Mouse (Mus musculus) layer of hippocampus, postnatal 10 days (tissue): ENCODE measurements at regions not wholly inside any gene's neighbourhood (a gene's known extent, or its start where the extent isn't known, plus 50 kb on each side); places are given as distances from the start of the nearest gene placed in this dataset.

Experiments used
- DNase-seq, 2 experiments: peaks; one replicate each; pipeline ENCODE4 v3.0.0; 2021; ENCODE audit warnings: low spot score in 2 of 2

DNA sequence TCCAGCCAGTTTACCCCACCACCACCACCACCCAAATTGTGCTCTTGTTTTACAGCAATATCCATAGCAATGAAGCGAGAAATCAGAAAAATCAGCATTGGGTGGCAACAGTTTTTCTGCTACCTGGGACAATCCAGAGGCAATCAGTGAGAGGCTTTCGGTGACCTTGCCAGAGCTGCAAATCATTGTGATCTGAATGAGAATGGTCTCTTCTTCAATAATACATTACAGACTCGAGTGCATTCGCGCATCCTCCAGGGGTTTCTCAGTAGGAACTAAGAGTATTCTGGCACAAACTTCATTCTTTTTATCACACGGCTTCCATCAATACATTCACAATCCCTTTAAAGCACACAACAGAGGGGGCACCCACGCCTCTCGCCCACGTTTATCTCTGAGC, 91.2 kb downstream of the Srek1 start:
- DNase-seq, result no peak

DNA sequence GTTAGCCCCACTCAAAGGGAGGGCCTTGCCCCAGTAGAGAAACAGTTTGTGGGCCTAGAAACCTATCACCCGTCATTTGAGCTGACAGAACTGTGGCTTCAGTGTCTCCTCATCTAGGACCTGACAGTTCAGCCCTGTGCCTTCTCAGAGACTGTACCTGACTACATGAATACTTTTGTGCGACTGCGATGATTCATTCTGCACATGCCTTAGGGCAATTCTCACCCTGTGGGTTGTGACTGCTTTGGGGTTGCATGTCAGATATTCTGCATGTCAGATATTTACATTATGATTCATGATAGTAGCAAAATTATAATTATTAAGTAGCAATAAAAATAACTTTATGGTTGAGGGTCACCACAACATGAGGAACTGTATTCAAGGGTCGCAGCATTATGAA, 93.7 kb downstream of the Srek1 start:
- DNase-seq, result no peak

DNA sequence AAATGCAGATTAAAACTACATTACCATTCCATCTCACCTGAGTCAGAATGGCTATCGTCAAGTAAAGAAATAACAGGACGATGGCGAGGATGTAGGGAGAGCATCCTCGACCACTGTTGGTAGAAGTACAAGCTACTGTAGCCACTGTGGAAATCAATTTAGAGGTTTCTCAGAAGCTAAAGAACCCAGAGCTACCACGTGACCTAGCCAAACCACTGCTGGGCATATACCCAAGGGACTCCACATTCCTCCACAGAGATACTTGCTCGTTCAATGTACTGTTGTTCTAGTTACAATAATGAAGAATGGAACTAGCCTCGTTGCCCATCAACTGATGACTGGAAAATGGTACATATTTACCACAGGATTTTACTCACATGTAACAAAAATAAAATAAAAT, 94.4 kb downstream of the Srek1 start:
- no peak for DNase-seq

DNA sequence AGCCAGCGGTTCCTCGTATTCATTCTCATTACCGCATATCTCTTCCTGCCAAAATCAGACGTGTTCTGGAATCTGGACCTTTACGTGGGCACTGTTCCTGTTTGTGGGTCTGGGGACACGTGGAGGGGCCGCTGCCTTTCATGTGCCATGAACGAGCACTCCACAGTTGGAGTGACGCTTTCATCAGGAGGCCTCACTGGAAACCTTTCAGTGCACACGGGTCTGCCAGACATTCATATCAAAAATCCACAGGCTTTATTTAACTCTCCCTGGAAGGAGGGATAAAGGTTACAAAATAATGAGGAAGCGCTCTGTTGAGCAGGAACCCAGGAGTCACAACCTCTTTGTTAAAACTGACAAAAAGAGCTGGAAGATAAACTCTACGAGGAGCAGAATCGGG, 97.6 kb downstream of the Srek1 start:
- no peak for DNase-seq

DNA sequence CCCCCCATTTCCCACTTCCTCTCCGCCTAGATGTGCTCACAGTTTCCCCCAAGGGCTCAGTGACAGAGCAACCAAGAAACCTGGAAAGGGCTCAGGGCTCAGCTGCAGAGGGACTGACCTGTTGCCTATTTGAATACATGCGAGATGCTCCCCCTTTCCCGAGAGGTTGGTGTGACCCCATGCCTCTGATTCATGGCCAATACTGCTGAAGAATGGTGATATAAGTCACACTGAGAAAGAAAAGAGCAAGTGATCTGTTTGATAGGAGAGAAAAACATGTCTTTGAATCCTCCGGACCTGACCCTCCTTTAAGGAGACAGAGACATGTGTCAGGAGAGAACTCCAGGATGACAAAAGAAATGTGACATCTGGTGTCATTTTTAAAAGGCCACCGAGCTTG, 98.2 kb downstream of the Srek1 start:
- DNase-seq, result no peak

DNA sequence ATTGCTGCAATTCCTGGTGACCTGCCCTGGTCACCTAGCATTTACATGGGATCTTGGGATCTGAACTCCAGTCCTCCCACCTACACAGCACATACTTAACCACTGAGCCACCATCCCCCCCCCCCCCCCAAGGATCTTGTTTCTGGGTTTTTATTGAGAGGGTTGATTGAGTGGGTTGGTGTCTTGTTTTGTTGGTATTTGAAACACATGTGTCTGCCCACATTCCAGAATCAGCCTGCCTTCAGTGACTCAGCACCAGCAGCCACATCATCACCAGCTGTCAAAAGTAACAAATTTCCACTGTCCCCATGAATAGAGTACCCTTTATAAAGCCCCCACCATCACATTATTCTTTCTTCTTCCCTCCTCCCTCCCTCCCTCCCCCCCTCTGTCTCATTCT, 103.8 kb downstream of the Srek1 start:
- DNase-seq, result no peak

DNA sequence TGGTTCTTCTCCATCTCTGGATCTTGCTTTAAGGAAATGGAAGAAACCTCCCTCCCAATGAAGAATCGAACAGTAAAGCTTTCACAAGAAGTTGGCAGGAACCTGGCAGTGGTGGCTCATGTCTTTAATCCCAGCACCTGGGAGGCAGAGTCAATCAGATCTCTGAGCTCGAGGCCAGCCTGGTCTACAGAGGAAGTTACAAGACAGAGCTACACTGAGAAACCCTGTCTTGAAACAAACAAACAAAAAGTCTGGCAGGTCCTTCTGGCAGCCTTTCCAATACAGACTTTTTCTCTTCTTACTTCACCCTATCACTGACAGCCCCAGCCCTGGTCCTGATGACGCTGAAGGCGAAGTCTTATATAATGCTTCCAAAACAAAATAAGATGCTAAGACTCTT, 104.6 kb downstream of the Srek1 start:
- no peak for DNase-seq

DNA sequence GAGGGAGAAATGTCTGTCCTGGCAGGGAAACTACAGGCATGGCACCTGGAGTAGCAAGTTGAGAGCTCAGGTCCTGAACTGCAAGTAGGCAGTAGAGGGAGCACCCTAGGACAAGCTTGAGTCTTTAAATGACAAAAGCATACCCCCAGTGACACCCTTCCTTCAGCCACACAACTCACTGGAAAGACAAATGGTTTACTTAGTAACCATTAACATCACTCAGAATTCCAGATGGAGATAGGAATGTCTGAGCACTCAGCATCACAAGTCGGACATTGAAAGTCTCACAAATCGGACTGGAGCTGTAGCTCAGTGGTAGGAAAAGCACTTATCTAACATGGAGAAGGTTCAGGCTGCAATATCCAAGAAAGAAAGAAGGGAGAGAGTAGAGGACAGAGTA, 106.7 kb downstream of the Srek1 start:
- no peak for DNase-seq

DNA sequence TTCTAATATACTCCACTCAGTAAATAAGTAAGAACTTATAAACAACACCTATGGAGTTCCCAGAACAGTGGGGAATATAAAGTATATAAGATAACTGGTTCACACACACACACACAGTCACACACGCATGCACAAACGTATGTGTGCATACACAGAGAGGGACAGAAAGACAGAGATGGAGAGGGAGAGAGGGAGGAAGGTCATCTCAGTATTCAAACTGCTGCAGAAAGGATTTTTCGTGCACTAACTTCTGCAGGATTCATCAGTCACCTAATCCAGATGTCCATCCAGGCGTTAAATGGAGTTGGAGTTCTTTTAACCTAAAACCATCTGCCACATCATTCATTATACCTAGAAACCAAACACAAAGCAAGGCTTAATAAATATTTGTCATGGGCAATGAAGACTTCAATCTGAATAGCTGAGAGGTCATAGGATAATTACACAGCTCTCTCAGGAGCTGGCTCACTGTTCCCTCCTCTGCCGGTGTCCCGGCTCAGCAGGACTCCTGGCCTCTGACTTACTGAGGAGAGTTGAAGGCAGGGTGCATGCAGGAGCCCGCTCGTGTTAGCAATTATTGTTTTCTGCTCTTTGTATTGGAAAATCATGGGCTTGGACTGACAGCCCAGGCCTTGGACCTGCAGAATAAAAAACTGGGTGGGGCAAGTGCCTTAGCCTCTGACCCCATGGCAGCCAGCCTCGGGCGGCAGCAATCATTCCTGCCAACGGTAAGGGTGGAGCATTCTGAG, 114.0 kb downstream of the Srek1 start:
- DNase-seq, result no peak

DNA sequence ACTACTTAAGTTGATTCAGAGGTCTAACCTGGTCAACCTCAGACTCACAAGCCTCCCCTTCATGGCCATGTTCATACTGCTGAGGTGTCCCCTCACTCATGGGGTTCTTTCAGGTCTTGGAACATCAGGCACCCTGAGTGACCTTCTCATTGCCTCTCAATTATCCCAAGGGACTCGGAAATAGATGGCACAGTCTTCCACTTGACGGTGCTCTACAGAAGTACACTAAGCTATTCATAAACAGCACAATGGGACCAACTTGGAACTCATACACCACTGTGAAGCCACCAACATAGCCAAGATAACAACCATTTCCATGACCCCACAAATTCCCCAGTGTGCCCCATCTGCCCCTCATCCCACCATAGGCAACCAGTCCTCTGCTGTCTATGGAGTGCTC, 118.4 kb downstream of the Srek1 start:
- DNase-seq, result no peak

DNA sequence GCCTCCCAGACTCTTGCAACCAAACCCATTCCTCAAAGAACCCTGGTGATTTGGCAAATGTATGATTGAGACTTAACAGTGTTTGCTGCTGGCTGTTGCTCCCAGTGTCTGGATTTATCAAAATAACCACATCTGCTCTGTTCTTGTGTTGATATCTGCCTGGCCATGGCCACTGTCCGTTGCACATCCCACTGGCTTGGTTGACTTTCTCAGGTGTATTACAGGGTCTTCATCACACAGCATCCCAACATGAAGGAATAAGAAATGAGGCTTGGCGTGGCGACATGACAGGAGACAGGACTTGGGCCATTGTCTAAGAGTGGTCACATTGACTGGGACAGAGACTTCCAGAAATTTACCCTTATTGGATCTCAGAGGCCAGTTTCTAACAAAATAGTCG, 121.2 kb downstream of the Srek1 start:
- DNase-seq, result no peak

DNA sequence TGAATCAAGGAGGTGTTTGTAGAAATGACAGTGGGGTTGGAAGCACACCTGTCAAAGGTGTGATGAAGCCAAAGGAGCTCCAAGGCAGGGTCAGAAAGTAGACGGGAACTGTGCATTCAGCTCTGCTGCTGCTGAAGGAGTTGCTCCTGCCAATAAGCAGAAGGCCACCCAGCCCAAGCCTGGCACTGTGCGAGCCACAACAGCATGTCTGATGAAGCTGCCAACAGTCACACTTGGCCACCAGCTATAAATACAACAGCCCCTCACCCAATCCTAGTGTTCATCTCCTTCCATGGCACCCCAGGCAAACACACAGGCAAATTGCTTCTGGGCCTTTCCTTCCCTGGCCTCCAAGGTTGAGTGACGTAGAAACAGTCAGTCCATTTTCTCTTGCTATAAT, 125.0 kb downstream of the Srek1 start:
- no peak for DNase-seq

DNA sequence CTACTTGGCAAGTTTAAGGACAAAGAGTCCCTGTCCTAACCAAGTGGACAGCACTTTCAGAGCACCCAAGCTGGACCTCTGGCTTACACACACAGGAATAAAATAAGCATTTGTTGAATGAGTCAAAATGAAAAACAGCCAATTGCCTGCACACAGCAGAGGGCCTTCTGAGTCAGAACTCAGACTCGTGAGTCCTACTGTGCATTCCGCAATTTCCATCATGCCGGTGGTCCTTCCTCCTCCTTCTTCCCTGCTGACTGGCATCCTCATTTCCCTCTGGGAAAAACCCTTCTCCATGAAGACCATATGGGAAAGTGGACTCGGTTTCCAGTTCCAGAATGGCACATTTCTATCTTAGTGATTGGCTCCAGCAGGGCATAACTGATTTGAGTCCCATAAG, 126.4 kb downstream of the Srek1 start:
- DNase-seq, result no peak

DNA sequence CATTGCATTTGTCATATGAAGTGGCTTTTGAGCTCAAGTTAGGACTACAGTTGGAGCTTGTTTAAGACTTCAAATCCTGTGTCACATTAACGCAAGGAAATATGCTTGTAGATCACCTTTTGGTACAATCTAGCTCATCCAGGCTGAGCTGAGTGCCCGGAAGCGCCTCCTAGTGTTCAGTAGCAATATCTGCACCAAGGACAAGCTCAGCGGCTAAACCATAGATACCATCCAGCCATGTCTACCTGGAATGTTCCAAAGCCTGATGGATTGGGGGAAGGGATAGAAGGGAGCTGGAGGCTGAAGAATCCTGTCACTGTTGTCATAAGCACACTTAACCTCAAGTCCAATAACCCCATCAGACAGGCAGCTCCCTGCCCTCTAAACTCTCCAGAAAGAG, 128.4 kb downstream of the Srek1 start:
- peak in 1 of 2 experiments; percentile 29 for DNase-seq

DNA sequence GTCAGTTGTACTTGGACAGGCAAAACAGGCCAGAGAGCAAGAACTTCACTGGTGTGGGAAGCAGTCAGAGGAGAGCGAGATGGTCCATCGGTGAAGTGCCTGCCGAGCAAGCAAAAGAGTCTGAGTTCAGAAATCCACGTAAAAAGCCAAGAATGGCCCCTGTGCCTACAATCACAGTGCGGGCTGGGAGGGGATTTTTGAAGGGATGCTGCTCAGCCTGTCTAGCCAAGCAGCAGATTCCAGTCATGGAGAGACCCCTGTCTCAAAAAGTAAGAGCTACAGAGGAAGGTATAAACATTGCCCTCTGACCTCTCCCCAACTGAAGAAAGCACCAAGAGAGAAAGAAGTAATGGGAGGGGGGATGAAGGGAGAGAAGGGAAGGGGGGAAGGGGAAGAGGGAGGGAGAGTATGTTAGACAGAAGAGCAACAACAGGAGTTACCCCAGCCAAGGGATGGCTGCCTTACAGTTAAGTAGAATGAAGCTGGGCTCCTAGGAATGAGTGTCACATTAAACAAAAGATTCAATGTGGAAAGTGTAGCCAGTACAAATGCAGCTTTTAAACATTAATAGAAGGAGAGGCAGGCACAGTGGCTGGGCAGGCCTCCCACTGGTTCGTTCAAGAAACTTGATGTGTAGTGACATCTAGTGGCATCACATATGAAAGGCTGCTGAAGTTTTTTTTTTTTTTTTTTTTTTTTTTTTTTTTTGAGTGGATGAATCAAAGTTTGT, 130.2 kb downstream of the Srek1 start:
- DNase-seq, result peak; percentile 49 to 64

DNA sequence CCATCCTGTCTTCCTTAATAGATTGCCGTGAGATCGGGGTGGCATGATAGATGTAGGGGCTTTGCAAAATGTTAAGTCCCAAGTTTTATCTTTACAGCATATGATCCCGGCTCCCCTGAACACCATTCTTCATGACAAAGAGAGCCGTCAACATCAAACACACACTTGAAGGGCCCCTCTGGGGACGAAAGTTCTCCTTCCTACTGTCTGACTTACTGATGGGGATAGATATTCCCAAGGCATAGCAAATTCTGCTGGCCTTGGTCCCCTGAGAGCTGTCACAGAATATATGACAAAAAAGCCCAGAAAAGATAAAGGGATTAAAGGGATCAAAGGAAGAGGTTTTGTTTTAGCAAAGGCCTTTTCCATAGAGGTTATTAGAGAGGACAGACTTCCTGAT, 130.9 kb downstream of the Srek1 start:
- no peak for DNase-seq

DNA sequence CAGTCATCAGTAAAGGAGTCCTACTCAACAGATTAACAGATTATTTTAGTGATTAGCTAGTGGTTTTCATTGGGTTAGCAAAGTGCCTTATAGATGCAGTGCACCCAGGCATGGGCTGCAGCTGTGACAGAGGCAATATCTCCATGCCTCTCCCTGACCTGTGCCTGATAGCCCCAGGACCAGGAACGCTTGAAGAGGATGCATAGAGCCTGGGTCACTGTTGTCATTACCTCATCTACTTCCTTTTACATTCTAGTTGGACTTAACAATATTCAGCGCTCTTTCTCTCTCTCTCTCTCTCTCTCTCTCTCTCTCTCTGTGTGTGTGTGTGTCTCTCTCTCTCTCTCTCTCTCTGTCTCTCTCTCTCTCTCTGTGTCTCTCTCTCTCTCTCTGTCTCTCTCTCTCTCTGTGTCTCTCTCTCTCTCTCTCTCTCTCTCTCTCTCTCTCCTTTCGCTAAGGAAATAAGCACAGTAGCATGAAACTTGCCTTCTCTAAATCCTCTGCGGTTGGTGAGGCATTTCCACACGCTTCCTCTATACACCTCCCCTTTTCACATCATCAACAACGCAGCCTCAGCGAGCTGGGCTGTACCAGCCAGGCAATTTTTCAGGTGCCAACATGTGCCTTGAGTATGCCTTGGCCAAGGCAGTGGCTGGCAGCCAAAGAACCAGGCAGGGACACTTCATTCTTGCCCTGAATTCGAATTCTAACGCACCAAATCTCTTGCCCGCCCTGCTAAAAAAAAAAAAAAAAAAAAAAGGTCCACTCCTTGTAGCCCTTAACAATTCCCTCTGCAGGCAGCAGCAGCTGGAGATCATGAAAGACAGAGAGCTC, 131.6 kb downstream of the Srek1 start:
- DNase-seq, result no peak

DNA sequence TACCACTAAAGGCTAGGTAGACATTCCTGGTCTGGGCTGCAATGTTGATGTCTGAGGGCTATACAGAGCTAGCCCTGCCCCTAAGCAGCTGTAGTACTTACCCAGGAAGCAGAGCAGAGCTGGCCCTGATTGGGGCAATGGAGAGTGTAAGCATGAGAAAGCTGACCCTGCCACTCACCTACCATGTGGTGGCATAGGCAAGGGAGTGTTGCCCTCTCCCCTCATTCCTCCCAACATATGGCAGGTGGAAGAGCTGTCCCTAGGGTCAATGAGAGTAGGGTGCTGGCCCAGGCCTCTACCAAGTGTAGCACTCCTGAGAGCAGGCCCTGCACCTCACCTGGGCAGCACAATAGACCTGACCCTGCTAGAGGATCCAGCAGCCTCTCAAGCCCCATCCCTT, 136.4 kb downstream of the Srek1 start:
- no peak for DNase-seq

DNA sequence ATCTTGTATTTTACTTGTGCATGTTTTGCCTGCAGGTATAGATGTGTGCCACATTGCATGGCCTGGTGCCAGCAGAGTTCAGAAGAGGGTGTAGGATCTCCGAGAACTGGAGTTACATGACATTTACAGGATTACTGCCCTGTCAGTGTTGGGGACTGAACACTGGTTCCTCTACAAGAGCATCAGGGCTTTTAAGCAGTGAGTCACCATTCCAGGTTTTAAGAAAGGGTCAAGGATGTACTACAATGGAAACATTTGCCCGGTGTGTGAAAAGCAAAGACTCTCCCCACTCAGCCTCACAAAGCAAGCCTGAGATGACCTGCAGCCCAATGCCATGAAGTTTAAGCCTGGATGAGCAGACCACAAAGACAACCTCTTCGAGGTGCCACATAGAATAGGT, 137.0 kb downstream of the Srek1 start:
- no peak for DNase-seq

DNA sequence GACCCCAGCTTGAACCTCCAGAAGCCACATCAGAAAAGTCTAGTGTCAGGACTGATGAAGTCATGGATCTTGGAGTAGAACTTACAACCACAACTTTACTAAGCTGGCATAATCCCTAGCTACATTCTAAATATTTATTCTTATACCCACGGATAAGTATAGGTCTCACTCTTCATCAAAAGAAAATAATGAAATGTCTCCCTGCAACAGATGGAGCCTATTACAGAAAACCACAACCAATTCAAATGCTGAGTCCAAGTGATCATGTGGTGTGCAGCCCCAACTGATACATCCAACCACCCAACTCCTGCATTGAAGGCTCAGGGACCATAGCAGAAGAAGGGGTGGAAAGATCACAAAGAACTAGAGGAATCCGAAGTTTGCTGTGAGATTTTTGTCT, 137.8 kb downstream of the Srek1 start:
- no peak for DNase-seq

DNA sequence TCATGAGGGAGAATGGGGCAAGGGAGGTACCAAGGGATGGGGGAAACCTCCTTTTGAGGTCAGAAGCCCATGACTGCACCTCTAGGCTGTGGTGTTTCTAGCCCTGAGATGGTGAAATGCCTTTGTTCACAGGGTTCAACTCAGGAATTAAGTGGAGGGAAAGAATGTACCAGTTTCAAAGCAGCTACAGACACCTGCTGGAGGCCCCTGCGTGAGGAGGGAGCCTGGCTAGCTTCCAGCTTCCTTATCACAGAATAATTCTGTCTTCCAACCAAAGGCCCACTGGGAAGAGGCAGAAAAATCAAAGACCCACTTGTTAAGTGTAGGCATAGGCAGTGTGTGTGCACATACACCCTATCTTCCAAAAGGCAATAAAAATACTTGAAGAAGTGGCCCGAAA, 150.6 kb downstream of the Srek1 start:
- DNase-seq, result no peak

DNA sequence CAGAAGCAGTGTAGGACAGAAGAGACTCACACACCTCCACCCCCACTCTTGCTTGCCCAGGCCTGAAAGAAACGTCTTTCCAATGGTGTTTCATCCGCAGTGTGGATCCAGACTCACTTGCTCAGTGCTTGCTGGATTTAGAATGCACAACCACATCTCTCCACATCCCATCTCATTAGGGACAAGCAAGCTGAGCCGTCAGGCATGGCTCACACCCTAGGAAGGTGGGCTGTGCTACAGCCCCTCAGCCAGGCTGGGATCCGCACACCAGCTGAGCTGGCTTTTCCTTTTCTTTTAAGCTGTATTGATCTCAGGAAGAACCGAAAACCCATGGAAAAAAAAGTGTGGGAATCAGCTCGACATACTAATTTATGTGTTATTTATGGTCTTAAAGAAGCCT, 151.1 kb downstream of the Srek1 start:
- no peak for DNase-seq
